Mouse (Mus musculus): ENCODE results near the gene Dhrs1. TPM values are rescaled to one million over a fixed set of nuclear protein-coding genes. Genes with fewer than 3 reads are reported as not detected.
"Not testable (repeated sequence)": the region's sequence is repeated elsewhere in the genome, so short reads cannot be mapped to it uniquely, and the experiment has no call there.

Gene Dhrs1
- polyA plus RNA-seq, 1 experiment from 2014 or later = 75.9 TPM

- Histone ChIP-seq H3K9ac (replicated peaks; ENCODE audit: low read length) (peak overlapping the region; percentile 67), H3K4me3 (ENCODE audit: low read depth, low read length) (peak overlapping the region; percentile 53), H3K4me2 (ENCODE audit: low read depth, low read length) (peak overlapping the region; percentile 97), H3K4me1 (ENCODE audit: control insufficient read depth, insufficient read depth, low read length) (peaks cover 6% of the 10 kb centered on the region), H3K9me3 (replicated peaks; ENCODE audit: control insufficient read depth, low read length) (no peaks in the 10 kb centered on the region), H3K36me3 (replicated peaks; ENCODE audit: control insufficient read depth, insufficient read depth, low read depth, low read length) (no peaks in the 10 kb centered on the region), H3K27me3 (ENCODE audit: control insufficient read depth, insufficient read depth, low read length) (peaks cover 22% of the 10 kb centered on the region), H3K27ac (replicated peaks; ENCODE audit: low read depth, low read length) (no peak overlapping the region)
- ATAC-seq (replicated peaks; ENCODE audit: insufficient number of reproducible peaks, low FRiP score, low TSS enrichment, low read depth) (peak; percentile 57), DNase-seq (ENCODE audit: low spot score) (peak; percentile 76)
- under 1% methylated on average over 77 of the region's 77 CpGs for WGBS
These were observed 16.7 kb upstream of the Dhrs1 start for GRCm38 (mm10) chr14:55762001-55762821.

DNA sequence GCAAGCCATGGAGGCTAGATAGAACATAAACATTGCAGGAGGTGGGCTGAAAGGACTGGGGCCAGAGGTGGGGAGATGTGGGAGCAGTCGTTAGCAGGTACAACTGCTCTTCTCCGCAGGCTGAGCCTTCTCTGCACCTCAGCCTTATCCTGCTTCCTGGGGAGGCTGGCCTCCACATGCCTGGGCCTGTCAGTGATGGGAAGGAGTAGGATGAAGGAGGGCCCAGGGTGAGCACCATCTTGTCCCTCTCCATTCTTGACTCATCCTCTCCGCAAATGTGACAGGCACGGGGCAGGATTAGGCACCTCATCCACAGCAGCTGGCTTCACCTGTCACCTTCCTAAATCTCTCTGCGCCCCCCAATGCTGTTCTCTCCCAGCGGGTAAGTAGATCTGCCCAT, 15.7 kb upstream of the Dhrs1 start, which contains the start of gene Ltb4r2:
TSS of gene Ltb4r2 (plus strand) at position 266 of the 400 bp plus-strand sequence.
- Histone ChIP-seq H3K9ac (replicated peaks; ENCODE audit: low read length) (peak within 1 kb of the TSS; percentile 67), H3K36me3 (replicated peaks; ENCODE audit: control insufficient read depth, insufficient read depth, low read depth, low read length) (no peaks in the 10 kb centered on the region), H3K9me3 (replicated peaks; ENCODE audit: control insufficient read depth, low read length) (no peaks in the 10 kb centered on the region), H3K4me2 (ENCODE audit: low read depth, low read length) (peak within 1 kb of the TSS; percentile 97), H3K4me1 (ENCODE audit: control insufficient read depth, insufficient read depth, low read length) (peaks cover 6% of the 10 kb centered on the region), H3K27me3 (ENCODE audit: control insufficient read depth, insufficient read depth, low read length) (peaks cover 15% of the 10 kb centered on the region), H3K27ac (replicated peaks; ENCODE audit: low read depth, low read length) (no peak within 1 kb of the TSS), H3K4me3 (ENCODE audit: low read depth, low read length) (peak within 1 kb of the TSS; percentile 53)
- WGBS = 69% methylated on average over 6 of the region's 6 CpGs
- DNase-seq (ENCODE audit: low spot score) (no peak), ATAC-seq (replicated peaks; ENCODE audit: insufficient number of reproducible peaks, low FRiP score, low TSS enrichment, low read depth) (no peak)

DNA sequence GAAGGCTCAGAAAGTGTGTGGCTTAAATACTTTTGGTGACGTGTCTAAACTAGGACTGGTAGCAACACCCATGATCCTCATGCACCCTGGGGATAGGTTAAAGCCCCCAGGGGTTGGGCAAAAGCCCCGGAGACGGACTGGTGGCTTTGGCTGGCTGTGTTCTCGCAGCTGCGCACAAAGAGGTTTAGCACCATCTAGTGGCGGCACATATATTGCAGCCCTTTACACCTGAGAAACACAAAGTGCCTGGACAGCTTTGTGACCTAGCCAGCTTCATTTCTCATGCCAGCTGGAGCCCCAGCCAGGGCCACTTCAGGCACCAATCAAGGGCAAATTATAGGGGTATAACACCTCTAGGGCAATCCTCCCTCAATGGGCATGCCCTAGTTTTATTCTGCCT, 14.7 kb upstream of the Dhrs1 start:
- not testable (repeated sequence) for H3K4me3 ChIP-seq (ENCODE audit: low read depth, low read length); H3K27ac ChIP-seq (replicated peaks; ENCODE audit: low read depth, low read length); H3K4me1 ChIP-seq (ENCODE audit: control insufficient read depth, insufficient read depth, low read length); H3K4me2 ChIP-seq (ENCODE audit: low read depth, low read length); H3K9ac ChIP-seq (replicated peaks; ENCODE audit: low read length); H3K9me3 ChIP-seq (replicated peaks; ENCODE audit: control insufficient read depth, low read length); H3K36me3 ChIP-seq (replicated peaks; ENCODE audit: control insufficient read depth, insufficient read depth, low read depth, low read length); ATAC-seq (replicated peaks; ENCODE audit: insufficient number of reproducible peaks, low FRiP score, low TSS enrichment, low read depth)
- peaks cover 15% of the 10 kb centered on the region for H3K27me3 ChIP-seq (ENCODE audit: control insufficient read depth, insufficient read depth, low read length)
- 0% methylated on average over 6 of the region's 6 CpGs for WGBS
- peak; percentile 91 for DNase-seq (ENCODE audit: low spot score)

DNA sequence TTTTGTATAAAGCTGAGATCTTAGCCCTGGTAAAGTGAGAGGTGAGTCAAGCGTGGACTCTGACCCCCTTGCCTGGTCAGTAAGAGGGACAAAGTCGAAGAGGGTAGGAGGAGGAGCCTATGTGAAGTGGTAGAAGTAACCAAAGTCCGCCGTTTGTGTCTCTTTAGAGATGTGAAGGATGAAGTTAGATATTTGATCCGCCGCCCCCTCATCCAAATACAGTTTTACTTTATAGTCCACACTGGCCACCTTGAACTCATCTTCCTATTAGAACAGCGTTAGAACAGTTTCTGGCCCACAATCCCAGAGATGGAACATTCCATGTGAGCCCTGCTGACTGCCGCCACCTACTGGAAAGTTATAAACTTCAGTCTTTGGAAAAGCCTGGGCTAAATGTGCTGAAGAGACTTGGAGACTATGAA, 12.9 kb upstream of the Dhrs1 start, which contains the start of gene Cideb:
TSS of gene Cideb (minus strand) at position 96 of the 422 bp plus-strand sequence.
- Histone ChIP-seq H3K4me1 (ENCODE audit: control insufficient read depth, insufficient read depth, low read length) (peaks cover 6% of the 10 kb centered on the region), H3K27ac (replicated peaks; ENCODE audit: low read depth, low read length) (no peak within 1 kb of the TSS), H3K27me3 (ENCODE audit: control insufficient read depth, insufficient read depth, low read length) (peaks cover 15% of the 10 kb centered on the region), H3K4me3 (ENCODE audit: low read depth, low read length) (no peak within 1 kb of the TSS), H3K4me2 (ENCODE audit: low read depth, low read length) (no peak within 1 kb of the TSS), H3K36me3 (replicated peaks; ENCODE audit: control insufficient read depth, insufficient read depth, low read depth, low read length) (peaks cover 10% of the 10 kb centered on the region), H3K9me3 (replicated peaks; ENCODE audit: control insufficient read depth, low read length) (no peaks in the 10 kb centered on the region), H3K9ac (replicated peaks; ENCODE audit: low read length) (no peak within 1 kb of the TSS)
- peak; percentile 81 for DNase-seq (ENCODE audit: low spot score)
- WGBS = 13% methylated on average over 8 of the region's 8 CpGs
- ATAC-seq (replicated peaks; ENCODE audit: insufficient number of reproducible peaks, low FRiP score, low TSS enrichment, low read depth) = no peak

DNA sequence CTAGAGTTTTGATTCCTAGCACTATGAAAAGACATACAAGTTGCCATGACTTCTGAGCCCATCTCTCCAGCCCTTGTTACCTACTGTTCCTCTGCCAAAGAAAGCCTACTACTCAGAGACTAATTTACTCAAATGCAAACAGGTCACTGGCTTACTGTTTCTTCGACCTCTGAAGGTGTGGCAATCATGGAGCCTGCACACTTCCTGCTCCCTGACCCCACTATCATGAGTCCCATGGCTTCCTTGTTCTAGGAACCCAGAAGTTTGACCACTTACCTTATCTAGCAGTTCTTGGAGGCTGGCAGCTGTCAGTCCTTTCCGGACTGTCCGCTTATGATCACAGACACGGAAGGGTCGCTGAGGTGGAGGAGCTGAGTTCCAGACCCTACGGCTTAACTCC, 12.1 kb upstream of the Dhrs1 start:
- H3K9me3 ChIP-seq (replicated peaks; ENCODE audit: control insufficient read depth, low read length) = no peaks in the 10 kb centered on the region
- 87% methylated on average over 6 of the region's 6 CpGs for WGBS

DNA sequence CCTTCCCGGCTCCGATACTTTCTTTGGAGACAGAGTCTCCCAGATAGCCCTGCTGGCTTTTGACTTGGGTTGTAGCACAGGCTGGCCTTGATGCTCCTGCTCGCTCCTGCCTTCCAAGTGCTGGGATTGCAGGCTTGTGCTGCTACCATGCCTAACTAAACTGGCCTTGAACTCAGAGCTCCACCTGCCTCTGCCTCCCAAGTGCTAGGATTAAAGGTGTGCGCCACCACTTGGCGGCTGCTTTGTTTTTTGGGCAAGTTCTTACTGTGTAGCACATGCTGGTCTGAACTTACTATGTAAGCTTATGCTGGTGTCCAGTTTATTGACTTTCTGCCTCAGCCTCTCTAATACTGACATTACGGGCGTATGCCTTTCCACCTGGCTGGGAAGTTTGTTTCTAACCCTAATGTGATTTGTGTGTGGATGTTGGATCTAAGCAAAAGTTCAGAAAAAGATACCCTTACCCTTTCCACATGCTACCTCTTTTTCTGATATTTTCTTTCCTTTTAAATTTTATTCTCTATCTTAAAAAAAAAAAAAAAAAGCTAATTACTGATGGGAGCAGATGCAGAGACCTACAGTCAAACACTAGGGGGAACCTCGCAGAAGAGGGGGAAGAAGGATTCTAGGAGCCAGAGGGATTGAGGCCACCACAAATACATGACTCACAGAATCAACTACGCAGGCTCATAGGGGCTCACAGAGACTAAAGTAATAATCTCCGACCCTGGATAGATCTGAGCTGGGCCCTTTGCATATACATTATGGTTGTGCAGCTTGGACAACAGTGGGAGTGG, 1.8 kb upstream of the Dhrs1 start:
- no peaks in the 10 kb centered on the region for H3K4me1 ChIP-seq (ENCODE audit: control insufficient read depth, insufficient read depth, low read length)
- H3K4me3 ChIP-seq (ENCODE audit: low read depth, low read length) = no peak overlapping the region
- H3K9me3 ChIP-seq (replicated peaks; ENCODE audit: control insufficient read depth, low read length) = no peaks in the 10 kb centered on the region
- H3K27ac ChIP-seq (replicated peaks; ENCODE audit: low read depth, low read length) = no peak overlapping the region
- no peaks in the 10 kb centered on the region for H3K27me3 ChIP-seq (ENCODE audit: control insufficient read depth, insufficient read depth, low read length)
- DNase-seq (ENCODE audit: low spot score) = no peak
- no peak for ATAC-seq (replicated peaks; ENCODE audit: insufficient number of reproducible peaks, low FRiP score, low TSS enrichment, low read depth)
- no peak overlapping the region for H3K9ac ChIP-seq (replicated peaks; ENCODE audit: low read length)
- H3K36me3 ChIP-seq (replicated peaks; ENCODE audit: control insufficient read depth, insufficient read depth, low read depth, low read length) = peaks cover 4% of the 10 kb centered on the region
- 92% methylated on average over 10 of the region's 10 CpGs for WGBS
- no peak overlapping the region for H3K4me2 ChIP-seq (ENCODE audit: low read depth, low read length)

More for the DNA sequence above, 12.1 kb upstream of the Dhrs1 start:
- peaks cover 16% of the 10 kb centered on the region for H3K36me3 ChIP-seq (replicated peaks; ENCODE audit: control insufficient read depth, insufficient read depth, low read depth, low read length)
- H3K4me2 ChIP-seq (ENCODE audit: low read depth, low read length) = no peak overlapping the region
- H3K4me1 ChIP-seq (ENCODE audit: control insufficient read depth, insufficient read depth, low read length) = peaks cover 6% of the 10 kb centered on the region
- no peak overlapping the region for H3K27ac ChIP-seq (replicated peaks; ENCODE audit: low read depth, low read length)
- DNase-seq (ENCODE audit: low spot score) (no peak), ATAC-seq (replicated peaks; ENCODE audit: insufficient number of reproducible peaks, low FRiP score, low TSS enrichment, low read depth) (no peak)
- no peak overlapping the region for H3K4me3 ChIP-seq (ENCODE audit: low read depth, low read length)
- H3K9ac ChIP-seq (replicated peaks; ENCODE audit: low read length) = no peak overlapping the region
- H3K27me3 ChIP-seq (ENCODE audit: control insufficient read depth, insufficient read depth, low read length) = peaks cover 15% of the 10 kb centered on the region

- H3K9me3 ChIP-seq (replicated peaks; ENCODE audit: control insufficient read depth, low read length) = no peaks in the 10 kb centered on the region
- ATAC-seq (replicated peaks; ENCODE audit: insufficient number of reproducible peaks, low FRiP score, low TSS enrichment, low read depth) = no peak; the same call in 1 of the 2 replicates
- peak overlapping the region; percentile 97 for H3K4me3 ChIP-seq (ENCODE audit: low read depth, low read length)
- no peaks in the 10 kb centered on the region for H3K36me3 ChIP-seq (replicated peaks; ENCODE audit: control insufficient read depth, insufficient read depth, low read depth, low read length)
- no peaks in the 10 kb centered on the region for H3K27me3 ChIP-seq (ENCODE audit: control insufficient read depth, insufficient read depth, low read length)
- no peak for DNase-seq (ENCODE audit: low spot score)
- H3K4me1 ChIP-seq (ENCODE audit: control insufficient read depth, insufficient read depth, low read length) = no peaks in the 10 kb centered on the region
- WGBS = under 1% methylated on average over 31 of the region's 31 CpGs
- H3K27ac ChIP-seq (replicated peaks; ENCODE audit: low read depth, low read length) = no peak overlapping the region
- H3K4me2 ChIP-seq (ENCODE audit: low read depth, low read length) = peak overlapping the region; percentile 89
- H3K9ac ChIP-seq (replicated peaks; ENCODE audit: low read length) = peak overlapping the region; percentile 85
These were observed 359 bp upstream of the Dhrs1 start for GRCm38 (mm10) chr14:55745861-55746237.

Data from embryonic facial prominence, embryonic 11.5 days (tissue).